Mouse (Mus musculus): ENCODE data around the gene Pole4.

Gene Pole4

DNA sequence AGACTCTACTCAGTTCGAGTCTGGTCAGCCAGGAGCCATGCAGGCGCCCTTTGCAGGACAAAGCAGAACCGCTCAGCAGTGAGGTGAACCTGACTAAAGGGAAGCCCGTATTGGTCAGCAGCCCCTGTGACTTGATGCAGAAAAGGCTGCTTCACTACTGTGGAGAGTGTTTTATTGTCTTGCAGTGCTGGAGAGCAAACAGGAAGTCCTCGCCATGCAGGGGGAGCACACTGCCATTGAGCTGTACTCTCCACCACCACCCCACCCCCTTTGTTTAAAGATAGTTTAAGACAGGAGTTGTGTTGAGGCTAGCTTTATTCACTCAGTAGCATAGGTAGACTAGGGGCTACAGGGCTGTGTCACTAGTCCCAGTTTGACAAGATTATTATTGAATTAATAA lies at the start of gene Pole4:
Gene Pole4, minus strand, starts transcription at position 145 of the 400 bp plus-strand sequence.
- no peak for DNase-seq

DNA sequence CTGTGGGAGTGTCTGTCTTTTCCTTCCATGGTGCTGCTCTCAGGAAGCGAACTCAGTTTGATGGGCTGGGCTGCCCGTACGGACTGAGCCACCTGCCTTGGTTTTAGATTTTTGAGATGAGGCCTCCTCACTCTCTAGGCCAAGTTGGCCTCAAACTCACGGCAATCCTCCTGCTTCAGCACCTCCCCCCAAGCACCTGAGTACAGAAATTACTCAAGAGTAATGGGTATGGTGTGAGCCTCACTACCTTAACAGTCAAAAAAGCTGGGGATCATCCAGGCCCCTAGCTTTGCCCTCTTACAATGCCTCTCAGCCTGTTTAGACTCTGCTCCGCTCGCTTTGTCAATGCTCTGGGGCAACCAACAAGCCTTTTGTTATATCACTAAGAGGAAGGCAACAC lies 49.6 kb upstream of the Pole4 start:
- no peak for DNase-seq

DNA sequence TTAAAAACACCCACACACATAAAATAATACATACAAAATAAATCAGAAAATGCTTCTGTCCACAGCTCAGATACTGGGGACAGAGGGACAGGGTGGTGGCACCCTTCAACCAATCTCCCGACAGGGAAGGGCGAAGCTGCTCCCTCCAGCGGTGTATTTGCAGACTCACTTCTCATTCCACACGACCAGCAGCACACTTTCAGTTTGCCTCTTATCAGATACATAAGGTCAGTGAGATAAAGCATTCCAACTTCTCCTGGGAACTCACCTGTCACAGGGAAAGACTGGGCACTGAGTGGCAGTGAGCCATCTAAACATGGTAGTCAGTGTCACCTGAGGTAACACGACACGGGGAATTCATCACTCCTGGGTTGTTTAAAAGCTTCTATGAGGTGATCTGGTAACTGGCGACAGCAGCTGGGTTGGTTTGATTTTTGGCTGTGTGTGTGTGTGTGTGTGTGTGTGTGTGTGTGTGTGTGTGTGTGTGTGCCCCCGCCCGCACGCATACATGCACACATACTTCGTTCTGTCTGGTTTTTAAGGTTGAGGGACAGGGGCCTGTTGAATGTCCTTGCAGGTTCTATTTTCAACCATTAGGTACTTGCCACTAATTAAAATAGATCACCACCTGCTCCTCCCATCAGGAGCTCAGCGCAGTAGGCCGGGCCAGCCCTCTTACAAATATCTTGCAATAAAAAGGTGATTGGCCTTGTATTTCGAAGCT lies 48.6 kb upstream of the Pole4 start:
- no peak for DNase-seq

DNA sequence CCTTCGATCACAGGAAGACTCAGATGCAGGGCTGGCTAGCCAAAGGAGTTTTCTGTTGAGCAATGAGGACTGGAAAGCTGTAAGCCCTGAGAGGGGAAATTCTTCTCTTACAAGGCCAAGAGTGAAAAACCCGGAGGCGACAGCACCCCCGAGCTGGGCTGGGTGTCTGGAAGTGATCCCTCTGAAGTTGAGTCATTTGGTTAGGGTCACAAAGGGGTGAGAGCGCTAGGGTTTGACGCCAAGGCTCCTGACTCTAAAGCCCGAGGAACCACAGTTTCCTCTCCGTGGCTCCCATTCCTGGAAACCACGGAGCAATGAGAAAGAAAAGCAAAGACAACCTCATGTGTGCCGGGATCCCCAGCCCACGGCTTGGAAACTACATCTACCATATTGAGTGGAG lies 47.9 kb upstream of the Pole4 start:
- DNase-seq: no peak

DNA sequence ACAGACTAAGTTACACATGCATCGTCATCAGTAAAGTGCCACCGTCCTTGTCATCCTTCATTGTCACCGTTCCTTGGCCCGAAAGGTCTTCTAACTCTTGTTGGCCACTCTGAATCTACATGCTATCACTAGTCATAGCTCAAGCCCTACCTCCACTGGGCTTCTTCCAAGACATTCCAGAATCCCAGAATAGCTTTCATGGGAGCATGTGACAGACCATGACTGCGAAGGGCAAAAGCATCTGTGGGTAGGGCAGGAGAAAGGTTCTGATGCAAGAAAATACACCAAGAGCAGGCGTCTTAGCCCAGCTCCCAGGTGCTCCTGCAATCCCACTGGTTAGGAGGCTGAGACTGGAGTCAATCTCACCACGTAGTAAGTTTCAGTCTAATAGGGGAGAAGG lies 46.6 kb upstream of the Pole4 start:
- no peak for DNase-seq

DNA sequence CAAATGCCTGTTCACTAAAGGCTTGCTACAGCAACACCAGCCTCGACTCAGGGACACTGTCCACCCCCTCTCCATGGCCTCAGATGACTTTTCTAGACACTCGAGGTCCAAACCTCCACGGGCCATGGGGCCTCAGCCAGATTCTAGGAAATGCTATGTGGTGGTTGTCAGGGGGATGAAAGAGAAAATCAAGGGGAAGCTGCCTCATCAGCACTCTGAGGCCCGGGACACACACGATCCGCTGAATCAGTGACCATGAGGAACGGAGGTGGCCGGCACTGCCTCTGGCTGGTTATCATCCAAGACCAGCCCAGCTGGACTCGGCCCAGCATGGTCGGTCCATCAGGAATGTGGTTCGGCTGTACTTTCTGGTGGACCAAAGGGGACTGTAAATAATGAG lies 45.9 kb upstream of the Pole4 start:
- DNase-seq: no peak

DNA sequence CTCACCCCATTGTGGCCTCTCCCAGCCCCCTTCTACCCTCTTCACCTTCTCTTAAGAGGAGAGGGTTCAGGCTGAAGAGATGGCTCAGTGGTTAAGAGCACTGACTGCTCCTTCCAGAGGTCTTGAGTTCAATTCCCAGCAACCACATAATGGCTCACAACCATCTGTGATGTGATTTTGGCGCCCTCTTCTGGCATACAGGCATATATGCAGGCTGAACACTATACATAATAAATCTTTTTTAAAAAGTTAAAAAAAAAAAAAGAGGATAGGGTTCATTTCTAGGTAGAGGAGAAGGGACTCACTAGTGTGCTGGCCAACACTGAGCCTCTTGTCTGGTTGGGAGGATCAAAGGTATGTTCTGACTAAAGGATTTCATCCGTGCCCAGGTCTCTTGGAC lies 44.9 kb upstream of the Pole4 start:
- DNase-seq: no peak

DNA sequence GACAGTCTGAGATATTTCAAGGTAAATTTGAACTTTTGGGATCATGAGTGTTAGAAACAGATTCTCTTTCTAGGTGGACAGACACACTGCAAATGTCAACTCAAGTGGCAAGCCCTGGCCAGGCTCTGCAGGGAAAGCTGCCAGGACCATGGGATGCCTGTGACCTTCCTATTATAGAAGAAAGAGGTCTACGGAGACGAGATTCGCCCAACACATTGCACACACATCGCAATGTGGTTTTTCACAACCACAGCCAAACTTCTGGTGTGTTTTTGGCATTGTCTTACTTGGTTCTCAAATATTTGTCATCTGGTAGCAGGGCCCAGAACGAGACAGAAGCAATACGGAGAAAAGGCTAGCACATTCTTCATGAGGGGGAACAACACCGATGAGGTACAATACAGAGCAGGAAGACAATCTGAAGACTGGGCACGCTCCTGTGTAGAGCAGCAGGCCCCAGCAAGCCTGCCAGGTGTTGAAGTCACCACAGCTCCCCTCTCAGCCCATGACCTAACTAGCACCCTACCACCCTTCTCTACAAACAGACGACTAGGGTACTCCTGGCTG lies 43.0 kb upstream of the Pole4 start:
- DNase-seq: no peak

DNA sequence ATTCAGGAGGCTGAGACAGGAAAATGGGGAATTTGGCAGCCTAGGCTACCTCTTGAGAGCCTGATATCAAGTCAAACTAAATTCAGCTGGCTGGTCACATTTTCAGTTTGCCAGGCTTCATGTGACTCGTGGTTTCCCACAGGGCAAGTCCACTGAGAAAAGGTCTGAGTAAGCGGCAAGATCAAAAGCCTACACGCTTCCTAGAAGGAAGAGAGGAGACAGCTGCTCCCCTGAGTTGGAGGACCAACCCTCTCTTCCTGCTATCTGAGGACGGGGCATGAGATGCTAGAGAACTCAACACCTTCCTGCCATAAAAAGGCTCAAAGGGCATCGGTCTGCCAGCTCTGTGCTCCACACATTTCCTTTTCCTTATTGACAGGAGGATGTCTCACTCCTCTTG lies 41.9 kb upstream of the Pole4 start:
- no peak for DNase-seq

DNA sequence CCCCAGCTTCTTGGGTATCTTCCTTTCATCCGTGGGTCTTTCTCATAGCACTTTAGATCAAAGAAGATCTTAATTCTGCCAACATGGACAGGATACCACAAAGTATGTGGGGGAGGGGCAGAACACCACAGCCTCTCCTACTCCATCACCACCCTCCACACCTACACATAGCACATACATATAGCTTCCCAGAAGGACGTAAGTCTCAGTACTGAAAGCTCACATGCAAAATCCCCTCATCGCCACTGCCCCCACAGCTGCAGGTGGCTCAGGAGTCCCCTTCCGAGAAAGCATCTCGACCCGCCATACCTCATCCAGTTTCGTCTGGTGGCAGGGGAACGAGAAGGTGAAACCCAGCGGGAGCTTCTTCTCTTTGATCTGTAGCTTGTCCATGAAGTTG lies 39.4 kb upstream of the Pole4 start:
- DNase-seq: no peak

DNA sequence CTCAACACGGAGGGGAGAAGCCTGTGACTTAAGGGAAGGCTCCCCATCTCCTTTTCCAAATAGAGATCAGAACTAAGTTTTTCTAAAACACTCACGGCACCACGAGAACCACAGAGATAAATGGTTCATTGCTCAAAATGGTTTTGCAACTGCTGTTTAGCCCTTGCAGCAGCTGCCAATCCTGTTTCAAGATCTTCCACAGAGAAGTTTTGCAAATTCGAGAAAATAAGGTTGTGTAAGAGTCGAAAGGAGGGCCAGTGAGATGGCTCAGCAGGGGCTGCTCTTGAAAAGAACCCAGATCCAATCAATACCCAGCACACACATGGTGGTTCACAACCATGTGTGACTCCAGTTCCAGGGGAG lies 36.3 kb upstream of the Pole4 start:
- DNase-seq: no peak

DNA sequence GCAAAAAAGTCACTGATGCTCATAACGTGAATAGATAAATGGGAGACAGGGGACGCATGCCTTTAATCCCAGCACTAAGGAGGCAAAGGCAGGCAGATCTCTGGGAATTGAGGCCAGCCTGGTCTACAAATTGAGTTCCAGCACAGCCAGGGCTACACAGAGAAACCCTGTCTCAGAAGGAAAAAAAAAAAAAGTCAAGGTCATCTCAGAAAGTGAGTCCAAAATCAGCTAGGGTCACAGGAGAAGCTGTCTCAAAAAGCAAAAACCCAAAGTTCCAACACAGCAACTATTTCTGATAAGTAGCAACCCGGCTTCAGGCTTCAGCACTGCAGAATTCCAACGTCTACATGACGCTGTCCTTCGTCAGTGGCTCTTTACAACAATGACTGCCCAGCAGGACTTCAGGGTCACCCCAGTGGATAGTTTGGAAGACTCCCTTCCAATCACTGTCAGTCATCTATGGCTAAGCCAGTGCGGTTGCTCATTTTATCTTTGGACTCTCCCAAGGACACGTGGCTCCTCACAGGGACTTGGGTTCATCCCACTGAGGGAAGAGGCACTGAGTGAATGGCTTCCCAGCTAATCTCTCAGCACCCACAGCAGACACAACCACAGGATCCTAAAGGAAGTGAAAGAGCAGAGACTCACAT lies 35.8 kb upstream of the Pole4 start:
- DNase-seq: no peak

DNA sequence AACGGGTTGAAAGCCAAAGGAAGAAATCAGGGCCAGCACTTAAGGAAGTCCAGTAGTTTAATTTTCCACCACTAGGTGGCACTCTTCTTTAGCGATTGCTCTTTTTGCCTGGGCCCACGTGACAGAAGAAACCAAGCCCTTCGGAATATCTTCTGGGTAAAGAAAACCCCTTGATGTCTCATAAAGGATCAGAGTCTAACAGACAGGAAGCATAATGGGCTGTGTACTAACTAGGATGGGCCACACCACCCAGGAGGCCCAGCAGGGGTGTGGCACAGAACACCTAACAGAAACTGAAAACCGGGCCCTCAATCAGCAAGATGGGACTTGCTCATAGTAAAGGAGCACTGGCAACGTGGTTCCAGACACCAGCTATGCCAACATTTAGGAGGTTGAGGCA lies 35.1 kb upstream of the Pole4 start:
- DNase-seq: peak; percentile 36

DNA sequence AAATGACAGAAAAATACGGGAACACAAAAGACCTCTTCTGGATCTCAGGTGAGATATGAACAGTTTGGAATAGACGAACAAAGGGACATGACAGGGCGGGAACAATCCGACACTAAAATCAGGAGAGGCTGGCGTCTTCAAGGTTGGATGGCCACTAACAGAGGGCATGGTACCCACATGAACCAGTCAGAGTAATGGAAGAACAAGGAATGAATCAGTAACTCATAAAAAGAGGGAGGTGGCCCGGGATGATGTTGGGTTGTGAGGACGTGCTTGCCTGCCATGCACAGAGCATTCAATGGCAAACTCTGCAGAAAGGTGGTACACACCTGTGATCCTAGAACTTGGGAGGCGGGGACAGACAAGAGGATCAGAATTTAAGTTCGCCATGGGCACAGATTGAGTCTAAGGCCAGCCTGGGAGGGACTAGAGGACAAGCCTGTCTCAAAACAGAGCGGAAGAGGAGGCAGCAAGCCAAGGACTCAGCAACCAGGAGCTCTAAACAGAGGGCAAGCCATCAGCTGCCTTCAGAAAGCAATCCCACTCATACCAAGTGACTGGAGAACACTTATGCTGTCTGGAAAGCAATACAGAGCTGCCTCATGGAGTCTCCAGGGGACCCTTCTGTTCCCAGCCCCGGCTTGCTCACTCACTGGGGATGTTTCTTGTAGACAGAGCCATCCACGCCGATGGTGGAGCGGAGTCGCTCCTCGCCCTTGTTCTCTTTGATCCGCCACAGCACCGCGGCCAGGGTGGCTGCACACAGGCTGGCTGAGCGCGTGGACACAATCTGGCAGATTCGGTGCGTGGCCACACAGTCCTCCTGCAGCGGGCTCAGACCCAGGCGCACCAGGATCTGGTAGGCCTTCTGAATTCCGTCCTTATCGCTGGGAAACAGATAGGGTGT lies 32.7 kb upstream of the Pole4 start:
- DNase-seq: no peak

DNA sequence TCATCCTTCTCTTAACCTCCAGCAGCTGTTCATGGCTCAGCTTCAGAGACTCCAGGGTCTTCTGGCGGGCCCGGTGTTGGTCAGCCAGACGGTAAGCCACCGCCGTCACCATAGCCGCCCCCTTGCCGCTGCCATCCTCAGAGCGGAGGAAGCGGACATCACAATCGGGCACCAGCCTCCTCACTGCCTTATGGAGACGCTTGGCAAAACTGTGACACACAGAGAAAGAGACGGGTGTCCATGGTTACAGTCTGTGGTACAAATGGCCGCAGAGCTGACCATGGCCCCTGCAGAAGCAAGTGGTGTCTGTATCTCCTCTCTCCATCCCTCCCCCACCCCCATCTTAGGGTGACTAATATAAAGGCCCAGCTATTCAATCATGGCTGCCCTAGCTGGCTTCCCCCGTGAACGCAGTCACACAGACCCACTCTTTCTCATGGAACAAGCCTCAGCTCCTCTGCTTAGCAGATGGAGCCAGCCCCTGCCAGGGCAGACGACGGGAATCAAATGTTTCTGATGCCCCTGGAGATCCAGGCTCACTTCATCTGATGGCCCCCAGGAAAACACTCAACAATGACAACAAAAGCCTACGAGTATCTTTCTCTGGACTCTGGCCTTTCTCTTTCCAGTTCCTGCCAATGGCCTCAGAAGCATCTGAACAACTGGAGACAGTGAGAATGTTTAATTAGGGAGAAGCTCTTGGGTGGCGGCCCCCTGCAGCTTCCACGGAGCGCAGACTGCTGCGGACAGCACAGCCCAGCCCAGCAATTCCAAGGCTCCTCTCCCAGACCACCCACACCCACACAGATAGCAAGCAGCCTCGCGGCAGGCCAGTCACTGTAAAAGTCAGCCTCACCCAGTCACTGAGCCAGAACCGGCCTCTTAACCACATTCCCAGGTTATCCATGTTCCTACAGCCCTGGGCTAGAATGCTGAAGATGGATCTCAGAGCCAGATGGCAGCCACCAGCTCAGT lies 31.7 kb upstream of the Pole4 start:
- DNase-seq: no peak

DNA sequence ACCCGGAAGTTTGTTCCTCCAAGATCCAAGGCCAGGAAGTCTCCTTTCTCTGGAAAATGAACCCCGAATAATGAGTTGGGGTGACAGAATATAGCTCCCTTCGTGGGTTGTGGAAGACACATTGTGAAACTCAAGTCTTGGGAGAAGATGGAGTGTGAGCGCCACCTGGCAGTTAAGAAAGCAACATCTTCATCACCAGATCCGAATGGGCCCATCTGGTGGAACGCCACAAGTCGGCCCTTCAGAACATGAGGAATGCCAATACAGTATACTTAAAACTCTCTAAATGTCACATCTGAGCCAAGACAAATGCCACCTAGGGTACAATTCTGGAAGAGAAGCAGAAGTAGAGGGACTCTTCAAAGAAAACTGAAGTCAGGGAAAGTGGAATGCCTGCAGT lies 30.2 kb upstream of the Pole4 start:
- peak; percentile 59 for DNase-seq

DNA sequence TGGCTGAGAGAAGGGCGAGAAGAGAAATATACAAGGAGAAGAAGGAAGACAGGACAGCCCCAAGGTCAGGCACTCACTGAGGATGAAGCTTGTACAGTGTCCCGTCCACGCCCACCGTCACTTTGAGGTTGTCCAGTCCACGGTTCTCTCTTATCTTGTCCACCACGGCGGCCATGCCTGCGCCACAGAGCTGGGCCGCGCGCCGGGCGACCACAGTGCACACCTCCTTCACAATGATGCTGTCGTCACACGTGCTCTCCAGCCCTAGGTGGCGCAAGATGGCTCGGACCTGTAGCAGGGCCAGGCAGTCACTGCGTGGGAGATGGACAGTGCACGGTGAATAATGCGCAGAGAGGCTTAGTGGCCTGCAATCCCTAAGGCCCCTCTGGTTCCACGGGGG lies 23.5 kb upstream of the Pole4 start:
- DNase-seq: no peak

DNA sequence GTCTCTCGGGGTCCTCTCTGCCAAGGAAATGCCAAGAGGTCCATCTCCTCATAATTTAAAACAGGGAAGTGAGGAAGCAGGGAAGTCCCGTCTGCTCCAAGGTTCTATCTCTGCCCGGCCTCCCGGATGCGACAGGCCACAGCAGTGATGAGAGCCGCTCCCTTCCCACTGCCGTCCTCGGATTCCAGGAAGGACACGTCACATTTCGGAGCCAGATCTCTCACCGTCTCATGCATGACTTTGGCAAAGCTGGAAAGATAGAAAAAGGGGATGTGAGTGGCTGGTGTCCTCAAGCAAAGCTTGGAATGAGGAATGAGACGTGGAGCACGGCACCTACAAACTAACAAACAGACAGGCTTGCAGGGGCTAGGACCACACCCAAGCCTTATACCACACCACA lies 22.0 kb upstream of the Pole4 start:
- DNase-seq: no peak

DNA sequence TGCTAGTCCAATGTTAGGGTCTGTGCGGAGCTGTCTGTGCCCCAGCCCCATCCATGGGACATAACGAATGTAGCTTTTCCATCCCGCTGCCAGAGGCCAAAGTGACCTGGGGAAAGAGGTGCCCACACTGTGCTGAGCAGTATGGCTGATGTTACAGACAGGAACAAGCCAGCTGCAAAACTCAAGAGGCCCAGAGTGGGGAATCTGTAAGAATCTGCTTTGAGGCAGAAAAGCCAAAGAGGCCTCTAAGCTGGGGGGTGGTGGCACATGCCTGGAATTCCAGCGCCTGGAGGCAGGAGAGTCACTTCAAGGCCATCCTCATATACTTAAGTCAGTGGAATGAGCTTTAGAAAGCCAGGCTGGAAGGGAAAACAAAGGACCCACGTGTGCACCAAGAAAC lies 18.2 kb upstream of the Pole4 start:
- DNase-seq: no peak

DNA sequence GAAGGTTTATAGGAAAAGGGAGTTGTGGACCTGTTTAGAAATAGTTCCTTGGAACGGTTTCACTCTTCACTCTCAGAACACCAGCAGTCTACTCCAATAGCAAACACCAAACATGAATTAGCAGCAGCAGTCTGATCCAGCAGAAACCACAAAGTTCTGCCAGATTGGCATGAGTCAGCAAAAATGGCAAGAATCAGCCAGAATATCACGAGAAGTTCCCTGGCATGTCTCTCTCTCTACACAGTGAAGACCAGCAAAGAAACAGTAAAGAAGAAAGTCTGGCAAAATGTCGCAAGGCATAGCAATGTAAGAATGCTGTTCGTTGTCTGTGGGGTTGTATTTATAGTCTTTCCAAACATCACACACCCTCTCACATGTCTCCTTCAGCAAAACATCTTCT lies 11.0 kb upstream of the Pole4 start:
- DNase-seq: no peak

DNA sequence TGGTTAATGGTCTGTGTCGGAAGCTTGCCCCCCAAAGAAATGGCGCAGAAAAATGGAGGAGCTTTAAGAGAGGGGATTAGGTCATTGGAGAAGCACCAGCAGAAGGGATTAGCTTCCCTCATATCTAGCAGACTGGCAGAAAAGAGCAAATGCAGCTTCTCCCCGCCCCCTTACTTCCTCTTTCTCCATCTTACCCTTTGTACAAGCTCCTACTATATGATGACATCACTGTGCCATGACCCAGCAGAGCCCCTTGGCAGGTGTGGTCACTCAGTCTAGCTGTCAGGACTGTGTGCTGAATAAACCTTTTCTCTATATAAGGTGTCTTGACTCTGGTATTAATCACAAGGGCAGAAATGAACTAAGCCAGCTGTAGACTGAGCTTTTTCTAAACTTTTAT lies 10.5 kb upstream of the Pole4 start:
- no peak for DNase-seq

DNA sequence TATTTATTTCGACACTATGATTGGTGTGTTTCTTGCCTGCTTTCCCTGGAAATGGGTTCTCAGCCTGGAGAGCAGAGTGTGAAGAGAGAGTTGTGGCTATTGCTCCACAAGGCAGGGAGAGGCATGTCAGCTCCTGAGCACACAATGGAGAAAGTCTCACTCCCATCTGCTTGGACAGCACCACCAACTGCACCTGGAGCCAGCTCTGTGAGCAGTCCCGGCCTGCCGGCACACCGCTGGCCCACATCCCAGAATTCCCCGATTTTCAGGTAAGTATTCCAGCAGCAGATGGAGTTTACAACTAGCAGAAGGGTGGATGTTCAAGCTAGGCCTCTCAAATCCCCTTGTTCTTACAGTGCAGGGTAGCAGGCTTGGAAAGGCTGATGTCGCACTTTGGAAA lies 10.1 kb upstream of the Pole4 start:
- DNase-seq: no peak

DNA sequence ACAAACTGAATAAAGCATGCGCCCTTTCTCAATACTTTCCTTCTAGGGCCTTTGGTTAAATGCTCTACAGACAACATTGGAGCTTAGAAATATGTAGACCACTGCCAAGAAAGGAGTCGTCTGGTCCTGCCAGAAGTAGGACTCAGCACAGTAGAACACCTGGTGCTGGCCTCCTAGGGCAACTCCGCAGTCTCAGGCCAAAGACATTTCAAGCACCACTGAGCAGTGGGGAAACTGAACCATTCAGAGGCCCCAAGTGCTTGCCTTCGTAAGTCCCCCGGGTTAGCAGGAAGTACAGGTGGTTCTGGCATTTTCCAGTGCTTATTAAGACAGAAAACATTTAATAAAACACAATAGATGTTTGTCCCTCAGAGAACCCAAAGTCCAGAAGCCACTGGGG lies 9.7 kb upstream of the Pole4 start:
- no peak for DNase-seq

Data from right cerebral cortex, postnatal 14 days (tissue).